Mouse (Mus musculus): ENCODE data around the gene Irf2bpl. TPM values are rescaled to one million over a fixed set of nuclear protein-coding genes. Genes with fewer than 3 reads are reported as not detected.
A peak's percentile ranks its signal among the peaks of the same experiment; 100 is the strongest.

The Irf2bpl gene
- total and polyA plus RNA-seq, 2 experiments: 6.8 to 10.8 TPM

GRCm38 (mm10) chr12:86892711-86893311 is 8.2 kb upstream of the Irf2bpl start:
- H3K9ac ChIP-seq (ENCODE audit: low read depth, low read length): peak overlapping the region; percentile 39; the same call in 1 of the 2 replicates
- peak; percentile 67 for DNase-seq (ENCODE audit: extremely low read depth, low read depth, low spot score)
- H3K4me3 ChIP-seq (ENCODE audit: insufficient read depth, low read depth, low read length): no peak overlapping the region; the same call in 1 of the 2 replicates
- H3K79me2 ChIP-seq (ENCODE audit: control insufficient read depth, insufficient read depth, low read length): no peaks in the 10 kb centered on the region
- H3K27ac ChIP-seq (replicated peaks; ENCODE audit: insufficient read depth, low read depth, low read length): peak overlapping the region; percentile 93
- no peaks in the 10 kb centered on the region for H3K36me3 ChIP-seq (ENCODE audit: control insufficient read depth, insufficient read depth, low read length)
- peaks cover 36% of the 10 kb centered on the region for H3K4me1 ChIP-seq (ENCODE audit: control insufficient read depth, insufficient read depth, low read length)
- no peaks in the 10 kb centered on the region for H3K27me3 ChIP-seq (ENCODE audit: control insufficient read depth, insufficient read depth, low read length)
- TF ChIP-seq POLR2A (IDR thresholded peaks at IDR 0.05; ENCODE audit: extremely low read depth, insufficient read depth, low read length): no peak
- no peak for TF ChIP-seq CTCF (IDR thresholded peaks at IDR 0.05; ENCODE audit: low read depth, low read length)
- 10% methylated on average over 18 of the region's 18 CpGs for WGBS

- TF ChIP-seq CTCF (IDR thresholded peaks at IDR 0.05; ENCODE audit: low read depth, low read length): no peak
- TF ChIP-seq POLR2A (IDR thresholded peaks at IDR 0.05; ENCODE audit: extremely low read depth, insufficient read depth, low read length): 0 out of 2 replicates have a peak, but pooled peaks have one; percentile 20
- H3K27me3 ChIP-seq (ENCODE audit: control insufficient read depth, insufficient read depth, low read length): no peaks in the 10 kb centered on the region
- H3K4me3 ChIP-seq (ENCODE audit: insufficient read depth, low read depth, low read length): peak overlapping the region; percentile 59
- peak overlapping the region; percentile 63 for H3K9ac ChIP-seq (ENCODE audit: low read depth, low read length)
- H3K4me1 ChIP-seq (ENCODE audit: control insufficient read depth, insufficient read depth, low read length): peaks cover 34% of the 10 kb centered on the region
- peak; percentile 92 for DNase-seq (ENCODE audit: extremely low read depth, low read depth, low spot score)
- no peaks in the 10 kb centered on the region for H3K79me2 ChIP-seq (ENCODE audit: control insufficient read depth, insufficient read depth, low read length)
- peak overlapping the region; percentile 87 for H3K27ac ChIP-seq (replicated peaks; ENCODE audit: insufficient read depth, low read depth, low read length)
- WGBS: 1% methylated on average over 37 of the region's 37 CpGs
- no peaks in the 10 kb centered on the region for H3K36me3 ChIP-seq (ENCODE audit: control insufficient read depth, insufficient read depth, low read length)
These were observed 7.4 kb upstream of the Irf2bpl start for GRCm38 (mm10) chr12:86891786-86892702.

- WGBS: 4% methylated on average over 11 of the region's 11 CpGs
- H3K36me3 ChIP-seq (ENCODE audit: control insufficient read depth, insufficient read depth, low read length): no peaks in the 10 kb centered on the region
- H3K4me3 ChIP-seq (ENCODE audit: insufficient read depth, low read depth, low read length): peak overlapping the region; percentile 59
- TF ChIP-seq CTCF (IDR thresholded peaks at IDR 0.05; ENCODE audit: low read depth, low read length) (no peak), POLR2A (IDR thresholded peaks at IDR 0.05; ENCODE audit: extremely low read depth, insufficient read depth, low read length) (no peak)
- H3K9ac ChIP-seq (ENCODE audit: low read depth, low read length): peak overlapping the region; percentile 63
- no peaks in the 10 kb centered on the region for H3K27me3 ChIP-seq (ENCODE audit: control insufficient read depth, insufficient read depth, low read length)
- no peaks in the 10 kb centered on the region for H3K79me2 ChIP-seq (ENCODE audit: control insufficient read depth, insufficient read depth, low read length)
- H3K27ac ChIP-seq (replicated peaks; ENCODE audit: insufficient read depth, low read depth, low read length): peak overlapping the region; percentile 87
- DNase-seq (ENCODE audit: extremely low read depth, low read depth, low spot score): no peak
- H3K4me1 ChIP-seq (ENCODE audit: control insufficient read depth, insufficient read depth, low read length): peaks cover 32% of the 10 kb centered on the region
These were observed 6.8 kb upstream of the Irf2bpl start for GRCm38 (mm10) chr12:86891454-86891785.

- H3K4me3 ChIP-seq (ENCODE audit: insufficient read depth, low read depth, low read length): no peak overlapping the region
- WGBS: 13% methylated on average over 8 of the region's 8 CpGs
- peak overlapping the region; percentile 87 for H3K27ac ChIP-seq (replicated peaks; ENCODE audit: insufficient read depth, low read depth, low read length)
- H3K9ac ChIP-seq (ENCODE audit: low read depth, low read length): peak overlapping the region; percentile 59
- TF ChIP-seq POLR2A (IDR thresholded peaks at IDR 0.05; ENCODE audit: extremely low read depth, insufficient read depth, low read length): no peak
- no peak for TF ChIP-seq CTCF (IDR thresholded peaks at IDR 0.05; ENCODE audit: low read depth, low read length)
- peak; percentile 64 for DNase-seq (ENCODE audit: extremely low read depth, low read depth, low spot score)
- H3K79me2 ChIP-seq (ENCODE audit: control insufficient read depth, insufficient read depth, low read length): no peaks in the 10 kb centered on the region
- H3K36me3 ChIP-seq (ENCODE audit: control insufficient read depth, insufficient read depth, low read length): no peaks in the 10 kb centered on the region
- H3K4me1 ChIP-seq (ENCODE audit: control insufficient read depth, insufficient read depth, low read length): peaks cover 29% of the 10 kb centered on the region
- no peaks in the 10 kb centered on the region for H3K27me3 ChIP-seq (ENCODE audit: control insufficient read depth, insufficient read depth, low read length)
These were observed 6.3 kb upstream of the Irf2bpl start for GRCm38 (mm10) chr12:86890796-86891301.

- Histone ChIP-seq H3K27me3 (ENCODE audit: control insufficient read depth, insufficient read depth, low read length) (no peaks in the 10 kb centered on the region), H3K27ac (replicated peaks; ENCODE audit: insufficient read depth, low read depth, low read length) (peak overlapping the region; percentile 87), H3K9ac (ENCODE audit: low read depth, low read length) (peak overlapping the region; percentile 59), H3K36me3 (ENCODE audit: control insufficient read depth, insufficient read depth, low read length) (no peaks in the 10 kb centered on the region), H3K4me1 (ENCODE audit: control insufficient read depth, insufficient read depth, low read length) (peaks cover 31% of the 10 kb centered on the region), H3K79me2 (ENCODE audit: control insufficient read depth, insufficient read depth, low read length) (no peaks in the 10 kb centered on the region), H3K4me3 (ENCODE audit: insufficient read depth, low read depth, low read length) (no peak overlapping the region)
- no peak for TF ChIP-seq POLR2A (IDR thresholded peaks at IDR 0.05; ENCODE audit: extremely low read depth, insufficient read depth, low read length)
- TF ChIP-seq CTCF (IDR thresholded peaks at IDR 0.05; ENCODE audit: low read depth, low read length): no peak
- 20% methylated on average over 12 of the region's 12 CpGs for WGBS
- peak; percentile 68 for DNase-seq (ENCODE audit: extremely low read depth, low read depth, low spot score)
These were observed 5.6 kb upstream of the Irf2bpl start for GRCm38 (mm10) chr12:86890091-86890720.
